ENCODE assay signal across 24 mouse cellular contexts in the genomic region with DNA sequence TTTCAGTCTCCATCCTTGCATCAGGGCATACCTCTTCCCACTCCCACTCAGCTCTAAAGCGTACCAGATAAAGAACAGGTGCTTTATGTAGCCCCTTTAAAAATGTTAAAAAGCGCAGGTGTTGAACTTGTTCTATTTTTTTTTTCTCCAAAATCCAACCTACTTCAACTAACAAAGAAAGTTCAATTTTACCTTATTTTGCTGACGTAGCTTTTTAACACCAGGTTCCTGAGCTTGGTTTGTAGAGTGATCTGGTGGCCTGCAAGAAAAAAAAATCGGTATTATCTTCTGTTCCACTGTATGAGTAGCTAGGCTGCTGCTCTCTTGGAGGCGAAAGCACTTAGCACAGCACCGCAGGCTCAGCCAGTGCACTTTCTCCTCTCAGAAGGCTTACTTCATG.
"Had no signal": no experiment of that assay in that cellular context is flagged by ENCODE, and none has a peak within 500 bp of the region (broad histone marks: within the 10 kb centered on the region; RNA-seq: fewer than 3 reads in every experiment).

No protein-coding gene starts in this region.

- H3K4me2 ChIP-seq: embryonic facial prominence, embryonic 12.5 days; embryonic facial prominence, embryonic 13.5 days; embryonic facial prominence, embryonic 15.5 days; forebrain, embryonic 12.5 days; forebrain, embryonic 13.5 days; forebrain, embryonic 15.5 days had no signal

- H3K27ac ChIP-seq: embryonic facial prominence, embryonic 10.5 days; embryonic facial prominence, embryonic 12.5 days; embryonic facial prominence, embryonic 13.5 days; embryonic facial prominence, embryonic 15.5 days; forebrain, embryonic 10.5 days; forebrain, embryonic 12.5 days; forebrain, embryonic 13.5 days; forebrain, embryonic 15.5 days; gastrocnemius, adult 2 months; heart, adult 2 months had no signal

- H3K4me3 ChIP-seq: embryonic facial prominence, embryonic 10.5 days; embryonic facial prominence, embryonic 12.5 days; embryonic facial prominence, embryonic 13.5 days; embryonic facial prominence, embryonic 15.5 days; erythroblast, embryonic 14.5 days; forebrain, embryonic 10.5 days; forebrain, embryonic 12.5 days; forebrain, embryonic 13.5 days; forebrain, embryonic 15.5 days; gastrocnemius, adult 2 months; heart, adult 2 months had no signal

- DNase-seq: cerebellum, adult 9-10 months; cerebellum, adult 9-11 months; cerebellum, postnatal 10 days; cerebellum, postnatal 14 days; cerebellum, postnatal 25 days; cerebellum, postnatal 36 days; embryo, embryonic 11 days; forebrain, postnatal 0 days; gastrocnemius, adult 2 months; gastrocnemius, postnatal 10 days; gastrocnemius, postnatal 14 days; gastrocnemius, postnatal 25 days; gastrocnemius, postnatal 36 days; heart, adult 18-20 months; heart, adult 2 months had no signal

- H3K9ac ChIP-seq: embryonic facial prominence, embryonic 12.5 days; embryonic facial prominence, embryonic 13.5 days; embryonic facial prominence, embryonic 15.5 days; forebrain, embryonic 12.5 days; forebrain, embryonic 13.5 days; forebrain, embryonic 15.5 days; forebrain, postnatal 0 days had no signal

- H3K4me1 ChIP-seq: embryonic facial prominence, embryonic 10.5 days; embryonic facial prominence, embryonic 12.5 days; embryonic facial prominence, embryonic 13.5 days; embryonic facial prominence, embryonic 15.5 days; forebrain, embryonic 10.5 days; forebrain, embryonic 12.5 days; forebrain, embryonic 13.5 days; forebrain, embryonic 15.5 days had no signal

- H3K27me3 ChIP-seq: embryonic facial prominence, embryonic 12.5 days; embryonic facial prominence, embryonic 13.5 days; embryonic facial prominence, embryonic 15.5 days; forebrain, embryonic 12.5 days; forebrain, embryonic 13.5 days; forebrain, embryonic 15.5 days had no signal

- H3K9me3 ChIP-seq: embryonic facial prominence, embryonic 10.5 days; embryonic facial prominence, embryonic 12.5 days; embryonic facial prominence, embryonic 13.5 days; embryonic facial prominence, embryonic 15.5 days; forebrain, embryonic 10.5 days; forebrain, embryonic 12.5 days; forebrain, embryonic 13.5 days; forebrain, embryonic 15.5 days had no signal

- H3K36me3 ChIP-seq: embryonic facial prominence, embryonic 10.5 days; embryonic facial prominence, embryonic 12.5 days; embryonic facial prominence, embryonic 13.5 days; embryonic facial prominence, embryonic 15.5 days; forebrain, embryonic 10.5 days; forebrain, embryonic 12.5 days; forebrain, embryonic 15.5 days had no signal
